Mouse (Mus musculus): ENCODE data around the gene 1700129C05Rik. TPM values are rescaled to one million over a fixed set of nuclear protein-coding genes. Genes with fewer than 3 reads are reported as not detected.

Gene 1700129C05Rik
- not detected in 2 replicates for polyA plus RNA-seq (2015; fragmentation: Nextera tagmentation; extraction: Ambion mirVana)

GRCm38 (mm10) chr14:59142793-59143192 is at the start of gene 1700129C05Rik:
1700129C05Rik (minus strand) TSS chr14:59142893.
- Histone ChIP-seq H3K4me2 (no peak within 1 kb of the TSS), H3K36me3 (no peaks in the 10 kb centered on the region), H3K4me1 (no peaks in the 10 kb centered on the region), H3K9ac (no peak within 1 kb of the TSS), H3K4me3 (replicated peaks) (no peak within 1 kb of the TSS), H3K9me3 (replicated peaks) (no peaks in the 10 kb centered on the region), H3K27ac (no peak within 1 kb of the TSS), H3K27me3 (no peaks in the 10 kb centered on the region)
- ATAC-seq (replicated peaks; ENCODE audit: low FRiP score): no peak
- 90% methylated on average over 4 of the region's 4 CpGs for WGBS

DNA sequence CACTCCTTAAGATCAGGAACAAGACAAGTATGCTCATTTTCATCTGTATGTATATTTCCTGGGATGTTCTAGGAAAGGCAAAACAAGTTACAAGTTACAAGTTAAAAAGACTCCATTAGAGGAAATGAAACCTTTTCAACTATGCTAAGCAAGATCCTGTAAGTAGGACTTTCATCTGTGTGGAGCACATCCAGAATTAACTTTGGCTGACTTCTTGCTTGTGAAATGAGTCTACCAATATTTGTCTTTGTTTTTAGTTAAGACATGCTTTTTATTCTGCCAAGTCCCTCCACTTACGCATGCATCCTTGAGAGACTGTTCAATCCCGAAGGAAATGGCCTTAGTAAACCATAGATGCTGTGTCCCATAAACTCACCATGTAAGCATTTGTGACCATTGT is 43.4 kb upstream of the 1700129C05Rik start:
- Histone ChIP-seq H3K9me3 (replicated peaks) (no peaks in the 10 kb centered on the region), H3K9ac (no peak overlapping the region), H3K36me3 (no peaks in the 10 kb centered on the region), H3K4me3 (replicated peaks) (no peak overlapping the region), H3K27ac (no peak overlapping the region), H3K4me2 (no peak overlapping the region), H3K27me3 (no peaks in the 10 kb centered on the region), H3K4me1 (no peaks in the 10 kb centered on the region)
- no peak for ATAC-seq (replicated peaks; ENCODE audit: low FRiP score)
- WGBS: 81% methylated on average over 2 of the region's 2 CpGs

- H3K9ac ChIP-seq: no peak overlapping the region
- no peak overlapping the region for H3K27ac ChIP-seq
- H3K4me3 ChIP-seq (replicated peaks): no peak overlapping the region
- no peaks in the 10 kb centered on the region for H3K4me1 ChIP-seq
- H3K36me3 ChIP-seq: no peaks in the 10 kb centered on the region
- H3K27me3 ChIP-seq: no peaks in the 10 kb centered on the region
- no peaks in the 10 kb centered on the region for H3K9me3 ChIP-seq (replicated peaks)
- no peak for ATAC-seq (replicated peaks; ENCODE audit: low FRiP score)
- no peak overlapping the region for H3K4me2 ChIP-seq
Measured at GRCm38 (mm10) chr14:59185514-59185913, 42.8 kb upstream of the 1700129C05Rik start.

- H3K27ac ChIP-seq: no peak overlapping the region
- ATAC-seq (replicated peaks; ENCODE audit: low FRiP score): no peak
- no peaks in the 10 kb centered on the region for H3K4me1 ChIP-seq
- no peak overlapping the region for H3K9ac ChIP-seq
- H3K4me3 ChIP-seq (replicated peaks): no peak overlapping the region
- H3K27me3 ChIP-seq: no peaks in the 10 kb centered on the region
- H3K36me3 ChIP-seq: no peaks in the 10 kb centered on the region
- WGBS: 77% methylated on average over 2 of the region's 2 CpGs
- H3K4me2 ChIP-seq: no peak overlapping the region
- H3K9me3 ChIP-seq (replicated peaks): no peaks in the 10 kb centered on the region
Measured at GRCm38 (mm10) chr14:59182732-59183131, 40.0 kb upstream of the 1700129C05Rik start.

DNA sequence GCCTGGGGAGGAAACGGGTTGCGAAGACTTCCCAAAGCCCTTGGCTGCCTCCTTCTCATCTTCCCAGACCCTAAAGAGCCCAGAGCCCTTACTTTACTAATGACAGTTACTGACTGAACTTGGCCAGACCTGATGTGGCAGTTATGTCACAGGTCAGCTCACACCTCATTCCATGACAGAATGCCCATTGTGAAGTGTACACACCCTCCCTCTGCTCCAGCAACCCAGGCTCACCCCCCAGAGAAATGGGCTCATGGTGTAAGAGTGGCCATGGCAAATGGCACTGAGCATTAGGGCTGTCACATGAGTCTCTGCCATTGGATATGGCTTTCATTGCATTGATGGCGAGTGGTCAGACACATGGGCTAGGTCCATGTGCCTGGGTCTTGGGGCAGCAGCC is 36.0 kb upstream of the 1700129C05Rik start, which contains the start of gene Gm5142:
Gene Gm5142, minus strand, starts transcription at position 101 of the 400 bp plus-strand sequence.
- Histone ChIP-seq H3K4me2 (no peak within 1 kb of the TSS), H3K27ac (no peak within 1 kb of the TSS), H3K9ac (no peak within 1 kb of the TSS), H3K9me3 (replicated peaks) (no peaks in the 10 kb centered on the region), H3K4me3 (replicated peaks) (no peak within 1 kb of the TSS), H3K36me3 (no peaks in the 10 kb centered on the region), H3K4me1 (no peaks in the 10 kb centered on the region), H3K27me3 (no peaks in the 10 kb centered on the region)
- ATAC-seq (replicated peaks; ENCODE audit: low FRiP score): no peak
- 90% methylated on average over 3 of the region's 3 CpGs for WGBS

- no peak for ATAC-seq (replicated peaks; ENCODE audit: low FRiP score)
- no peak overlapping the region for H3K9ac ChIP-seq
- H3K27me3 ChIP-seq: no peaks in the 10 kb centered on the region
- H3K36me3 ChIP-seq: no peaks in the 10 kb centered on the region
- no peak overlapping the region for H3K4me3 ChIP-seq (replicated peaks)
- 58% methylated on average over 3 of the region's 3 CpGs for WGBS
- no peak overlapping the region for H3K27ac ChIP-seq
- H3K9me3 ChIP-seq (replicated peaks): no peaks in the 10 kb centered on the region
- H3K4me1 ChIP-seq: no peaks in the 10 kb centered on the region
- no peak overlapping the region for H3K4me2 ChIP-seq
Measured at GRCm38 (mm10) chr14:59157016-59157698, 14.5 kb upstream of the 1700129C05Rik start.

GRCm38 (mm10) chr14:59155589-59155988 is 12.9 kb upstream of the 1700129C05Rik start:
- no peaks in the 10 kb centered on the region for H3K9me3 ChIP-seq (replicated peaks)
- H3K27me3 ChIP-seq: no peaks in the 10 kb centered on the region
- no peak overlapping the region for H3K9ac ChIP-seq
- 79% methylated on average over 2 of the region's 2 CpGs for WGBS
- no peak overlapping the region for H3K4me3 ChIP-seq (replicated peaks)
- no peaks in the 10 kb centered on the region for H3K4me1 ChIP-seq
- ATAC-seq (replicated peaks; ENCODE audit: low FRiP score): no peak
- H3K36me3 ChIP-seq: no peaks in the 10 kb centered on the region
- no peak overlapping the region for H3K27ac ChIP-seq
- no peak overlapping the region for H3K4me2 ChIP-seq

DNA sequence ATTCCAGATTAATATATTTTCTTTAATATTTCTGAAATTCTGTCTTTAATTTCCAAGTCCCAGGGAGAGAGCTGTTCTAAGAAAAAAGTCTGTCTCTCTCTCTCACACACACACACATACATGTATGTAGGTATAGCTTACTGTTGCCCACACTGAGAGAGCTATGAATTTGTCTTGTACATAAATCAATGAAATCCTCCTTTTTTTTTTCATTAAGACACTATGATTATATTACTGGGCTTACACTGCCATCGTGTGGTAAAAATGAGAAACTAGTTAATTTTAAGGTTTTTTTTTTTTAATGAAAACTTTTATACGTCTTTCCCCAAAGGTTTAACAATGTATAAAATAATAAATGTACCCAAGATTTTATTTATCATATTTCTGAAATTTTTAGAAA is 28.4 kb downstream of the 1700129C05Rik start:
- no peak overlapping the region for H3K4me2 ChIP-seq
- no peaks in the 10 kb centered on the region for H3K4me1 ChIP-seq
- H3K4me3 ChIP-seq (replicated peaks): no peak overlapping the region
- 2% methylated on average over 2 of the region's 2 CpGs for WGBS
- no peak overlapping the region for H3K9ac ChIP-seq
- no peaks in the 10 kb centered on the region for H3K36me3 ChIP-seq
- no peak for ATAC-seq (replicated peaks; ENCODE audit: low FRiP score)
- H3K27ac ChIP-seq: no peak overlapping the region
- H3K27me3 ChIP-seq: no peaks in the 10 kb centered on the region
- H3K9me3 ChIP-seq (replicated peaks): no peaks in the 10 kb centered on the region

DNA sequence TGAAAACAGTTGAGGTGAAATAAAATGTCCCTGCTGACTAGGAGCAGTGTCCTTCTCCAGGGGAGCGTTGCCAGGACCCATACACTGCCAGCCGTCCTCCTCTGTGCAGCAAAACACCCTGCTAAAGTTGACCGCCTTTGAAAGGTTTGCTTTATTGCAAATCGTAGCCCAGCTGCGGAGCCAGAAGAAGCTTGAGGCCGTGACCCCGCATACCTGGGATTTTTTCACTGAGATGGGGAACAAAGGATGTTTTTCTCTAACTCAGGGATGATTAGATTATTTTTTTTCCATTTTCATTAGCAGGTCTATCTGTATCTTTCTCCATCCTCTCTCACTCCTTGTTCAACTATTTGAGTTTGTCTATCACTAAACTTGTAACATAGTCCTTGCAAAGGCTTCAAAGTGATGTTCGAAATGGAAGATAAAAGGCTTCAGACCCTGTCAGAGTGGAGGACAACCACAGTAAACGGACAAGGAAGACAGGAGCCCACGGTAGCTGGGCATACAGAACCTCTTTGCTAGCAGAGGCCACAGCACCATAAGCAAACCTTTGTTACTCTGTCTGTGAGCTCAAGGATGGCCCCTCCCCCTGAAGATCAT is 38.6 kb downstream of the 1700129C05Rik start:
- Histone ChIP-seq H3K27me3 (no peaks in the 10 kb centered on the region), H3K9me3 (replicated peaks) (no peaks in the 10 kb centered on the region), H3K9ac (no peak overlapping the region), H3K27ac (no peak overlapping the region), H3K4me3 (replicated peaks) (no peak overlapping the region), H3K4me1 (0 out of 2 replicates have a peak, but pooled peaks cover 6% of the 10 kb centered on the region), H3K4me2 (no peak overlapping the region), H3K36me3 (no peaks in the 10 kb centered on the region)
- no peak for ATAC-seq (replicated peaks; ENCODE audit: low FRiP score)
- WGBS: 32% methylated on average over 10 of the region's 10 CpGs

GRCm38 (mm10) chr14:59093601-59094000 is 49.1 kb downstream of the 1700129C05Rik start:
- Histone ChIP-seq H3K27me3 (no peaks in the 10 kb centered on the region), H3K4me1 (no peaks in the 10 kb centered on the region), H3K4me2 (no peak overlapping the region), H3K27ac (no peak overlapping the region), H3K36me3 (no peaks in the 10 kb centered on the region), H3K9me3 (replicated peaks) (no peaks in the 10 kb centered on the region), H3K9ac (no peak overlapping the region), H3K4me3 (replicated peaks) (no peak overlapping the region)
- no peak for ATAC-seq (replicated peaks; ENCODE audit: low FRiP score)

DNA sequence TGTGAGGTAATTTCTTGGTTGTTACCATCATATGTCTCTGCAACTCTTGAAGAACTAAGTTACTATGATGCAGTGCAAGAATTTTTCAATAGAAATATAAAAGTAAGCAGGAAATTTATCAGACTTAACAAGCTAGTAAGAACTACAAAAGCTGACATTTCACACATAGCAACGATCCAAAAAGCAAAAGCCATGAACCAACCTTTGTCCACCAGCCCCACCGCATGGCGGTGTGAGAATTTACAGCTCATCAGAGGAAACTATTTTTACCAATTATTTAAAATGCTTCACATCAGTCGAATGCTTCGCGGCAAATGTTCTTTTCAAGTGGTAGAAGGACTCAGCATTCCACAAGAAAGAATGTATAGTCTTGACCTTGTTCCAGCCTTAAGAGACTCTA is 58.3 kb downstream of the 1700129C05Rik start:
- 24% methylated on average over 6 of the region's 6 CpGs for WGBS
- no peaks in the 10 kb centered on the region for H3K27me3 ChIP-seq

More for the DNA sequence above, 58.3 kb downstream of the 1700129C05Rik start:
- no peak for ATAC-seq (replicated peaks; ENCODE audit: low FRiP score)
- Histone ChIP-seq H3K9me3 (replicated peaks) (no peaks in the 10 kb centered on the region), H3K4me1 (no peaks in the 10 kb centered on the region), H3K27ac (no peak overlapping the region), H3K36me3 (no peaks in the 10 kb centered on the region), H3K4me3 (replicated peaks) (no peak overlapping the region), H3K9ac (no peak overlapping the region), H3K4me2 (no peak overlapping the region)

Data from kidney, embryonic 15.5 days (tissue).